Mouse (Mus musculus): ENCODE data around the gene Olfr1535. TPM values are rescaled to one million over a fixed set of nuclear protein-coding genes. Genes with fewer than 3 reads are reported as not detected.

The Olfr1535 gene
- not detected for total RNA-seq (2023)

DNA sequence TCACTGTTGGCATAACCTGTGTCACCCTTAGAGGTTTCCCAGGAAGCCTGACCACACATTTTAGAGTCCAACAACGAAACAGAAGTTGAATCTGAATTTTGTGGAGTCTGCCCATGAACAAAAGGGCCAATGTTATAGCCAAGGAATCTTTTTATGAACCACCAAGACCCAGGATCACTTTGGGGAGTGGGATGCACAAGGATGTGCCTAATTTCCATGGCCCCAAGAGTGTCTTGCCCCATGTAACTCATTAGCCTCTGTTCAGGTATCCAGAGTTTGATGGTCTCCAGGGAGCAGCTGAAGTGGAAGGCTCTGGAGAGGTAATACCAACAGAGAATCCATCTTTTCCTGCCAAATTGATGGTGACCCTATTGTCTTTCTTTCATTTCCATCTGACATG, at the start of gene Olfr1535:
TSS of gene Olfr1535 (minus strand) at position 101 of the 400 bp plus-strand sequence.

DNA sequence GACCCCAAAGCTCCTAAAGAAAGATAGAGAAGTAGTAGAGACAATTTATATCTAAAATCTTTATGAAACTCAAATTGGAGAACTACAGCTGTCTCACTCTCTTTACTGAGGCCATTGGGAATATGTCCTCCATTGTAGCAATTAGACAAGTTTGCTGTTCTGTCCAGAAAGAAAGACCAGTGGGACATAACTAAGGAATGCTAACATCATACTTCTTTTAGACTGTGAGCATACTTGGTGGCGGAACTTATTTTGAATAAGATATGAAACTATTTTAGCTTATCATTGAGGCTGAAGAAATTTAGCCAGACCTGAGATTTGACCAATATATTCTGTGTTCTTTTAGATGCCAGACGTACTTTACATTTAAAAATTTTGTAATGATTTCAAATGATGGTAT, 22.0 kb upstream of the Olfr1535 start, which contains the start of gene Olfr1364:
TSS of gene Olfr1364 (minus strand) at position 101 of the 400 bp plus-strand sequence.

DNA sequence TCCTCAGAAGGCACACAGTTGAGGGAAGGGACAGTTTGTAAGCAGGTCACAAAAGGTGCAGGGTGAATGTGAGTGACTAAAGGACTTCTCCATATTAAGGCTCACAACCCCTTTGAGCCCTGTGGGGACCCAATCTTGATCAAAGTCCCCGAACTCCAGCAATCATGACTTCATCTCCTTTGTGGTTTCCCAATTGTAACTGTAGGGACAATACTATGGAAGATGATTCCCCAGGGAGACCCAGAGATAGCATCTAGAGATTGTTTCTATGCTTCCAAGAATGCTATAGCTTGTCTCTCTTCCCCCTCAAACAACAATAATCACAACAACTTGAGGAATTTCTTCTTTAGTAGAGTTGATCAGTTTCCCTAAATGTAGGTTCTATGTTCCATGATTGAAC, 17.0 kb downstream of the Olfr1535 start, which contains the start of gene Olfr1366:
TSS of gene Olfr1366 (minus strand) at position 101 of the 400 bp plus-strand sequence.

DNA sequence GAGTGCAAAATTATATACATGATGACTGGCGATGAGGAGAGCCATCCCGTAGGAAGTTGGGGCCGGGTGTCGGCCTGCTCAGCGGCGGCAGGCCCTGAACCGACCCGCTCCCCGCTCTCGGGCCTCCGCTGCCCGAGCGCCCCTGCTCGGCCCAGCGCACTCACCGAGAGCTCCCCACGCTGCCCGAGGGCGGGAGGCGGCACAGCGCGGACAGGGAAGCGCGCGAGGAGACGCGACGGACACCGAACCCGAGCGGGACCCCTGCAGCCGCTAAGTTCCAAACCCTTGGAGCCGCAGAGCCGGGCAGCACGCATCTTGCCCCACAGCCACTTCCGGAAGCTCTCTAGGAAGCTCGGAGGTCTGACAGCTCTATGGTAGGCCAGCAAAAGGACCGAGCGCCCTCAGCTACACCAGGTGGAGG, 28.9 kb downstream of the Olfr1535 start, which contains the start of gene Zkscan8:
TSS of gene Zkscan8 (minus strand) at position 340 of the 421 bp plus-strand sequence.

Other genes with a start within 250 kb of the Olfr1535 start
- gene Gpx6, start 247.8 kb downstream of the Olfr1535 start, total RNA-seq (2023), result not detected
- gene Olfr1367, start 213.0 kb downstream of the Olfr1535 start, total RNA-seq (2023), result not detected
- 1 to 10 TPM; 7.9 to 9.0 TPM for gene Zscan12, start 197.1 kb downstream of the Olfr1535 start, total RNA-seq (2023)
- 10 to 100 TPM; 60.5 to 74.8 TPM for gene Zkscan3, start 157.1 kb downstream of the Olfr1535 start, total RNA-seq (2023)
- gene Pgbd1, start 118.8 kb downstream of the Olfr1535 start, total RNA-seq (2023), result under 1 TPM; 0.73 to 0.98 TPM
- gene Zscan26, start 106.2 kb downstream of the Olfr1535 start, total RNA-seq (2023), result 10 to 100 TPM; 54.1 to 55.3 TPM
- gene Nkapl, start 91.4 kb downstream of the Olfr1535 start, total RNA-seq (2023), result not detected
- not detected for gene Zkscan4, start 81.0 kb downstream of the Olfr1535 start, total RNA-seq (2023)
- not detected for gene Gm10065, start 80.5 kb downstream of the Olfr1535 start, total RNA-seq (2023)
- gene AK157302, start 64.7 kb downstream of the Olfr1535 start, total RNA-seq (2023), result 1 to 10 TPM; 4.4 to 5.9 TPM
- gene Gm11273, start 58.5 kb downstream of the Olfr1535 start, total RNA-seq (2023), result 10 to 100 TPM; 10.6 to 15.1 TPM
- 10 to 100 TPM; 11.1 to 11.3 TPM for gene Zkscan8, start 28.8 kb downstream of the Olfr1535 start, total RNA-seq (2023)
- gene Olfr1366, start 17.1 kb downstream of the Olfr1535 start, total RNA-seq (2023), result not detected
- gene Olfr1364, start 21.9 kb upstream of the Olfr1535 start, total RNA-seq (2023), result not detected
- not detected for gene Olfr1362, start 54.1 kb upstream of the Olfr1535 start, total RNA-seq (2023)
- not detected for gene Olfr11, start 82.6 kb upstream of the Olfr1535 start, total RNA-seq (2023)
- gene Olfr1361, start 103.5 kb upstream of the Olfr1535 start, total RNA-seq (2023), result not detected
- not detected for gene Olfr1360, start 117.5 kb upstream of the Olfr1535 start, total RNA-seq (2023)
- gene Olfr1359, start 138.2 kb upstream of the Olfr1535 start, total RNA-seq (2023), result not detected
- 100 to 1,000 TPM in 1 of 2 experiments, 10 to 100 TPM in 1; 41.0 to 101 TPM for gene Hist1h2bl, start 156.2 kb upstream of the Olfr1535 start, total RNA-seq (2023)
- 10 to 100 TPM; 69.0 to 85.5 TPM for gene Hist1h2ai, start 156.5 kb upstream of the Olfr1535 start, total RNA-seq (2023)
- gene Hist1h3h, start 157.8 kb upstream of the Olfr1535 start, total RNA-seq (2023), result 100 to 1,000 TPM in 1 of 2 experiments, 10 to 100 TPM in 1; 63.3 to 163 TPM
- 10 to 100 TPM in 1 of 2 experiments, 1 to 10 TPM in 1; 9.3 to 35.0 TPM for gene Hist1h2bm, start 162.2 kb upstream of the Olfr1535 start, total RNA-seq (2023)
- gene Hist1h4j, start 175.2 kb upstream of the Olfr1535 start, total RNA-seq (2023), result 10 to 100 TPM in 1 of 2 experiments, 1 to 10 TPM in 1; 9.9 to 32.0 TPM
- gene Hist1h4k, start 190.6 kb upstream of the Olfr1535 start, total RNA-seq (2023), result 100 to 1,000 TPM; 339 to 539 TPM
- 10 to 100 TPM; 34.6 to 52.1 TPM for gene Hist1h2ak, start 193.9 kb upstream of the Olfr1535 start, total RNA-seq (2023)
- gene Hist1h2bn, start 194.2 kb upstream of the Olfr1535 start, total RNA-seq (2023), result 100 to 1,000 TPM in 1 of 2 experiments, 10 to 100 TPM in 1; 62.8 to 108 TPM
- 10 to 100 TPM; 20.5 to 68.4 TPM for gene Hist1h1b, start 220.7 kb upstream of the Olfr1535 start, total RNA-seq (2023)
- gene Hist1h3i, start 223.5 kb upstream of the Olfr1535 start, total RNA-seq (2023), result 100 to 1,000 TPM in 1 of 2 experiments, 10 to 100 TPM in 1; 89.3 to 207 TPM
- 10 to 100 TPM in 1 of 2 experiments, 1 to 10 TPM in 1; 8.2 to 18.6 TPM for gene Hist1h2an, start 227.3 kb upstream of the Olfr1535 start, total RNA-seq (2023)
- 10 to 100 TPM; 22.1 to 55.1 TPM for gene Hist1h2bp, start 227.6 kb upstream of the Olfr1535 start, total RNA-seq (2023)

Measured in T-cell, adult 66 days (primary cell).